Mouse (Mus musculus) c-Kit-positive CD71-positive TER-119-negative erythroid progenitor cells, embryonic 14.5 days (primary cell): ENCODE measurements around the gene Gsx1.

Experiments
- DNase-seq: peaks from one replicate; pipeline ENCODE4 v3.0.0-alpha.2; 2013; ENCODE audit warnings: low read depth

Gsx1 gene

DNA sequence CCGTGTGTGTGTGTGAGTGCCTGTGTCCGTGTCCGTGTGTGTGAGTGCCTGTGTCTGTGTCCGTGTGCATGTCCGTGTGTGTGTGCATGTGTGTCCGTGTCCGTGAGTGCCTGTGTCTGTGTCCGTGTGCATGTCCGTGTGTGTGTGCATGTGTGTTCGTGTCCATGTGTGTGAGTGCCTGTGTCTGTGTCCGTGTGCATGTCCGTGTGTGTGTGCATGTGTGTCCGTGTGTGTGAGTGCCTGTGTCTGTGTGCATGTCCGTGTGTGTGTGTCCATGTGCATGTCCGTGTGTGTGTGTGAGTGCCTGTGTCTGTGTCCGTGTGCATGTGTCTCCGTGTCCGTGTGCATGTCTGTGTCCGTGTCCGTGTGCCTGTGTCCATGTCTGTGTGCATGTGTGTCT is 19.4 kb downstream of the Gsx1 start:
- DNase-seq: no peak

DNA sequence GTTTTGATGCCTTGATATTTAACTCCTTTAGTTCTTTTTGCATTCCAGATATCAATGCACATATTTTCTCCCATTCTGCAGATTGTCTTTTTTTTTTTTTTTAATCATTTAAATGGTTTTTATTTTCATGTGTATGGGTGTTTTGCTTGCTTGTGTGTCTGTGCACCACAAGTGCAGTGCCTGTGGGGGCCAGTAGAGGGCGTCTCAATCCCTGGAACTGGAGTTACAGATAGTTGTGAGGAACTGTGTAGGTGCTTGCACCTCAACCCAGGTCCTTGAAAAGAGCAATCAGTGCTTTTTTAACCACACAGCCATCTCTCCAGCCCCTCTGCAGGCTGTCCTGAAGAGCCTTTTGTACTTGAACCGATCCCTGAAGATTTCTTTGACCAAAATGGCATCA is 20.0 kb downstream of the Gsx1 start:
- DNase-seq: no peak

DNA sequence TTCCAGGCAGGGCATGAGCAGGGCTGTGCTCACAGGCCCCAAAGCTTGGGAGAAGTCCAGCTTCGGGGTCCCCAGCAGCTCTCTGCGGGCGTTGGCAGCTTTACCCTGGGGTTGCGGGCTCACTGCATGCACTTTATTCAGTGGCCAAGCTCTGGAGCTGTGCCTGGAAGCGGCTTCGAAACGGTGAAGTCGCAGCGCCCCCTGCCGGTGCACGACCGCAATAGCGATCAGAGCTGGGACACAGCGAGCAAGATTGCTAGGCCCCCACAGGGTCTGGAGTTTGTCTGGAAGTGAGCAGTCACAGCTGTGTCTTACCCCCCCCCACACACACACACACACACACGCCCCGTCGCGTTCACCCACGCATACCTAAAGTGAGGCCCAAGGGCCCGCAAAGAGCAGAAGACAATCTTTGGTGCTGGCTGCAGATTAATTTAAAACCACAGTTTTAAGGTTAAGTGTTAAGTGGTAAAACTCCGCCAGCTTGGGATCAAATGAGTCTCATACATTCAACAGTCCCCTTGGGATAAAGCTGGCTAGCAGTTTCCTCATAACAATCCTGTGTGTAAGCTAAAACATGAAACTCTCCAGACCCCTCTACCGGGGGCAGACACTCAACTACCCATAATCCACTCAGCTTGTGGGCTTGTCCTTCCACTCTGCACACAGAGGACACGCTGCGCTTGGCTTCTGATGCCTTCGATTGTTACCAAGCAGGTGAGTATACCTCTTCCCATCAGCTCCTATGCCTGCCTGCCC is 39.0 kb downstream of the Gsx1 start:
- DNase-seq: peak; percentile 21

DNA sequence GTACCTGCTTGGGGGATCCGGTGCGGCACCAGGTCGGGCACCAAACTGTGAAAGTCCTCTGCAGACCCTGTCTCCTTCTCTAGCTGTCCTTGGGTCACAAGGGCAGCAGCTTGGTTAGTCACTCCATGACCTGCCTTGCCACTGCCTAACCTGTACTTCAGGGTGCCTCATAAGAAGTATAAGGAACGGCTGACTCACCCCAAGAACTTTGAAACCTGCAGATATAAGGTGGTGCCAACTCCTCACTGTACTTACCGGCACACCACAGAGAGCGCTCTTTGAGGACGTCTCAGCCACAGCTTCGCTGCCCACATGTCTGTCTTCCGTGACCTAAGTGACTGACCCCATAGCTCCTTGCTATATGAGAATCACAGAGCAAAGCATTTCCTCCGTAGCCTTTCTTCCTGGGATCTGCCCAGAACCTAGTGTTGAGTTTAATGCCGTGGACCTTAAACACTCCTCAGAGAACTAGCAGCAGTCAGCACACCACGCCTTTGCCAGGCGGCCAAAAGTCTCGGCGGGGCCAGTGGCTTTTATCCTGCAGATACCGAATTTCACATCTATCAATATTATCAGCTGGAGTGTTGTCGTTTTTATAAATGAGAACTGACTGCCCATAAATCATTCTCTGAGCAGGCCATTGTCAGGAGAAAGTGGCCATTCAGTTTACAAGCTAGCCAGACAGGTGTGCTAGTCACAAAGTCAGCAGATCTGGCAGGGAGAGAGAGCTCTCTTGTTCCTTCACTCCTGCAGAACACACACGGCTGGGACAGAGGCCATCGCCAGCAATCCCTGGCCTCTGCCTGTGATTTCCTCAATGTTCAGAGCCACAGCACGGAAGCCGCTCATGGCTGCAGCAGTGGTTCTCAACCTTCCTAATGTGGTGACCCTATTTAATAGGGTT is 47.2 kb downstream of the Gsx1 start:
- DNase-seq: no peak
